Mouse (Mus musculus) induced T-regulatory cell, adult 2 months (primary cell): ENCODE data around the gene Cnn2.
A peak's percentile ranks its signal among the peaks of the same experiment; 100 is the strongest.

Experiments used
- DNase-seq: peaks from one replicate; pipeline ENCODE4 v3.0.0-alpha.2; 2012; ENCODE audit warnings: low read depth

Cnn2 gene

DNA sequence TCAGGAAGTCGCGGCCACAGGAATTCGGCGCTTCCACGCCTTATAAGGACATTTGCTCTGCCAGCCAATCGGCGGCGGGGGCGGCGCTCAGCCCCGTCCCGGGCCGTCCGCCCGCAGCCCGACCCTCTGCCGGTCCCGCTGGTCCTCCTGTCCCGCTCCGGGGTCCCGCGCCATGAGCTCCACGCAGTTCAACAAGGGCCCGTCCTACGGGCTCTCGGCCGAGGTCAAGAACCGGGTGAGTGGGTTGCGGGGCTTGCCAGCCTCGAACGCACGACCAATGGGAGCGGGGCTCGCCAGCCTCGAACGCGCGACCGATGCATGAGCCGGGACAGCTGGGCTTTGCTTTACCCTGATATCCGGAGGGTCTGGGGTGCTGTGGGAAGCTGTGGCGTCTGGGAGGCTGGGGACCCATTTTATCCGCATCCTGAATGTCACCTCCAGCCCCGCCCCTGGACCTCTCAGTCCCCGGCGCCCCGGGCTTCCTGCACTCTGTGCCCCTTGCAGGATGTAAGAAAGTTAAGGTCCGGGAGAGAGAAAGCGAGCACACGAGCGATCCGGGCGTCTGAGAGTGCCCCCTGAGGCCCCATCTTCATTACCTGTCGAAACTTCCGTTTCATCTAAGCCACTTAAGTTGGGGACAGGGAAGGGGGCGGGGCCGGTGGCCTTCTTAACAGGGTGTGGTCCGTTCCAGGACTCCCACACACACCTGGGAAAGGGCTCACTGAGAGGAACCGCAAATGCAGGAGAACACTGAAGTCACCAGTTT, at the start of gene Cnn2:
Cnn2 (plus strand) TSS at position 79 of the 766 bp plus-strand sequence.
- DNase-seq, result peak; percentile 81

DNA sequence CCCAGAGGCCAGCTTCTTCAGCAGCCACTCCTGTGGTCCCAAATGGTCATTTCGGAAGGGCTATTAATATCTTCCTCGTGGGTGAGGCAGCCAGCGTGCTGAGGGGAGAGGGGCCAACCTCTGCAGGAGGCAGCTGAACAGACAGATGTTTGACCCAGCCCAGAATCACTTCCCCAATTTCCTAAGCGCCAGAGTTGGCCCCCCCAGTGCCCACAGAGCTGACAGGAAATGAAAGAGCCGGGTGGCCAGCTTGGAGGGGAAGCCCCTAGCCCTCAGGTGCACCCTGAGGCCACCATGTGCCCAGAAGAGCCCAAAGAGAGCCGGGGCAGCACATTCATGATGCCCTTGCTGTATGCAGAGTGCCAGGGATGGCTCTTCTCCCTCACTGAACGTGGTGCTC, 47.6 kb upstream of the Cnn2 start:
- no peak for DNase-seq

DNA sequence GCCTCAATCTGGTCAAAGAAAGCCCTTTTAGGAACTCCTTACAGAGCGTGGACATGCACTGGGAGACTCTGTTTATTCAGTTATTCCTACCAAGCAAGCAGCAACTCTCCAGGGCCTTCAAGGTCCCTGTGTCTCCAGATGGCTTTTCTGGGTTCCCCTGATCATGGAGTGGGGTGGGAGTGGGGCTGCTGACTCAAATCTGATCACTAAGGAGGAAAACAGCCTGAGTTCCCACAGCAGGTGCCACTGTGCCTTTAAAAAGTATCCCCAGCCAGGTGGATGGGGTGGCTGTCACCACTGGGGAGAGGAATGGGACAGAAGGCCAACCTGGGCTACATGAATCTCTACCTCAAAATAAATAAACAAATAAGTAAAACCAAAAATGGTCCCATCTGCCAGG, 45.4 kb upstream of the Cnn2 start:
- DNase-seq, result no peak

DNA sequence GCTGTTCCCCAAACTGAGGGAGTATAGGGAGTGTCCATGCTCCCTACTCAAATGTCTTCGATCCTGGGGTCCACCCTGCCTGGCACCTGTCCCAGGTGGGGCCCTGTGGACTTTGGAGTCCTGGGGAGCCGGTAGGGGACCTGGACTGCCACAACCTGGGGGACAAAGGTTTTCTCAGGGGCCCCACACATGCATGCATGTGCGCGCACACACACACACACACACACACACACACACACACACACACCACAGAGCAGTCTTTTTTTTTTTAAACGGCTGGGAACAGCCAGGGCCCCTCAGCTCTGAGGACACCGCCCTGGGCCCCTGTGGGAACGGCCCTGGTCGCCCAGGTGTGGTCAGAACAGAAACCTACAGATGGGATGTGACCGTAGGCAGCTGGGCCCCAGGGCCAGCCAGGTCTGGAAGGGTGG, 44.9 kb upstream of the Cnn2 start:
- no peak for DNase-seq

- DNase-seq, result no peak
These were observed 42.7 kb upstream of the Cnn2 start for GRCm38 (mm10) chr10:79945507-79946234.

DNA sequence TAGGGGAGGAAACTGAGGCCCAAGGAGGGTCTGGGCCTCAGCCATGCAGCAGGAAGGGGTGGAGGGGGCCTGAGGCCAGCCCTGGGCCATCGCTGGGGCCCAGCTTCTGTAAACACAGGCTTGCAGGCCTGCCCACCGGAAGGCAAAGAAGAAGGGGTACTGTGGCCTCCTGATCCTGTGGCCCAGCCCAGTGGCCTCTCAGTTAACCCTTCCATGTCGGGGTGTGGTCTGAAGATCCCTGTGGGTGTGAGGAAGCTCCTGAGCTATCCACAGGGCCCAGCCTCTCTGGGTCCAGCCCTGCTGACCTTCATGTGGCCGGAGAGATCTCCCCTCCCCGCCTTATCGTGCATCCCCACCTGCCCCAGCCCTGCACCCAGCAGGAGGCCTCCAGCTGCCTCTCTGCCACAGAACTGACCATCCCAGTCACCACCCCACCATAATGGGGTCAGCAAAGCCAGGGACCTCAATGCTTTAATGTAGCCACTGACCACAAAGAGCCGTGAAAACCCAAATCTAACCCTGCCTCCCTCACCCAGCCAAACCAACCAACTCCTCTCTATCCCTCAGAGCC, 41.5 kb upstream of the Cnn2 start:
- no peak for DNase-seq

DNA sequence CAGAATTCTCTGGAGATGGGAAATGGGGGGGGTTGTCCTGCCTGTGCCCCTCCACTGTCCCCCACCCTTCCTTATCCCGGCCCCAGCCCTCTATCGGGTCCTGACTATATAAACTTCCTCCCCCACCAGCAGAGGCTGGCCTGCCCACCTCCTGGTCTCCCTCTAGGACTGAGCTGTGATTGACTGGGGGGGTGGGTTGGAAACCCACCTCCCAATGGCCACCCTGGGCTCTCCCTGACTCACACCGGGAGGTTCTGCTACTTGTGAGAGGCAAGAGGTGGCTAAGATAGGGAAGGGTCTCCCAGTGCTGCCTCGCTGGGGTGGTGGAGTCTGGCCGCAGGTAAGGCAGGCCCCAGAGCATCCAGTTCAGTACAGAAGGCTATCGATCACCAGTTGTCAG, 40.9 kb upstream of the Cnn2 start:
- DNase-seq, result no peak

DNA sequence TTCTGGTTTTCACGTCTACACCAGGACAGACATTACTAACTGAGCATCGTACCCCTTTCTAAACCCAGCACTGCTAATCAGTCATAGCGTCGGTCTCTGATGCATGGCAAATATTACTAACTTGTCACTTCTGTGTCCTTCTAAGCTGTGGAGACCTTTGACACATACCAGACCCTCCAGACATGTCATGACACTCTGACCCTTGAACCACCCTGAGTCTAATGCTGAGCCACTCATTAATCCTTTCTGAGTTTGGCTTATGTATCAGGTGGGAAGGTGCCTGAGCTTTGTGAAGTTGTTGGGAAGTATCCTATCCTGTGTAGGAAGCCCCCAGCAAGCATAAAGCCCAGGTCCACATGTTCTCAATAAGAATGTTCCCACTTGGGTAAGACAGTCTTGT, 38.5 kb upstream of the Cnn2 start:
- DNase-seq, result no peak

- no peak for DNase-seq
These were observed 37.7 kb upstream of the Cnn2 start for GRCm38 (mm10) chr10:79950661-79951060.

GRCm38 (mm10) chr10:79953946-79954345, 34.4 kb upstream of the Cnn2 start:
- peak; percentile 57 for DNase-seq

DNA sequence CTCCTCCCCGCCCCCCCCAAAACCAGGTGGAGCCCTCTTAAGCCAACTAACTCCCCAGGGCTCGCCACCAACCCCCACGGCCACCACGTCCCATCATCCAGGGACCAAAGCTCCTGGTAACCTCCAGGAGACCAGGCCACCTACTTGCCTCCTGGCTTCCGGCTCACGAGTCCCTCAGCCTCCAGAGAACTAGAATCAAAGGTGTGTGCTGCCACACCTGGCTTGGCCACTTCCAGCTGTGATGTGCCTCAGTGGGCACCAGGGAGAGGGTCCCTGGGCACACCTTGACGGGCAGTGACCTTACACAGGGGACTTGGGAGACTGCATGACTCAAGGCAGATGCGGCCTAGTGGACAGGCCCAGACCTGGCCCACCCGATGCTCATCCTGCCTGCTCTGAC, 32.7 kb upstream of the Cnn2 start:
- no peak for DNase-seq

DNA sequence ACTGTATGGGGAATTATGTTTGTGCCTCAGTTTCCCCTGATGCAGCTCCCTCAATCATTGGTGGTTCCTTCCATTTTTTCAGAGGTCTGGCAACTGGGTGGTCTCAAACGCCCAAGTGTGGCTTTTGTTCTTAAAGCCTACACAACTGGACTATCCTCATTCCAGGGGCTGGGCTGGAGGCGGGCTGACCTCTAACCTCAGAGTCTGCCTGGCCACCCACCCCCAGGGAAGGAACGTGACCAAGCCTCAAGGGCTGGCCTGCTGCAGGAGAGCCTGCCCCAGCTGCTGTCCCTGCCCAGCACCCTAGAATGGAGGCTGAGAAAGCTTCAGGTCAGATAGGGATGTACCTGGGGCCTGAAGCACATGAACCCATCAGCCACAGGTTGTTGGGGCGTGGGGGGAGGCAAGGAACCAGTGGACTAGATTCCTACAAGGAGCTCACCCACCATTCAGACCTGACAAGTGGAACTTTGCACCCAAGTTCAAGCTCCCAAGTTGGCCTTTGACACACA, 31.7 kb upstream of the Cnn2 start:
- DNase-seq, result no peak

- peak; percentile 88 for DNase-seq
These were observed 30.1 kb upstream of the Cnn2 start for GRCm38 (mm10) chr10:79958140-79958816.

DNA sequence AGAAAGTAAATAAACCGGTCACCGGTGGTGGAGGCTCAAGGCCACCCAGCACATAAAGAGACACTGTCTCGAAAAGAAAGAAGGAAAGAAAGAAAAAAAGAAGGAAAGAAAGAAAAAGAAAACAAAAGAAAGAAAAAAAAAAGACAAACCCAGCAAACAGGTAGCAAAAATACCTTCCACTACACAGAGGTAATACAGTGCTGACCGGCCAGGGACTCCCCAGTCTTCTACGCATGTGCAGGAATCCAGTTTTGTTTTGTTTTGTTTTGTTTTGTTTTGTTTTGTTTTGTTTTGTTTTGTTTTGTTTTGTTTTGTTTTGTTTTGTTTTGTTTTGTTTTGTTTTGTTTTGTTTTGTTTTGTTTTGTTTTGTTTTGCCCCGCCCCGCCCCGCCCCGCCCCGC, 29.0 kb upstream of the Cnn2 start:
- peak; percentile 83 for DNase-seq

DNA sequence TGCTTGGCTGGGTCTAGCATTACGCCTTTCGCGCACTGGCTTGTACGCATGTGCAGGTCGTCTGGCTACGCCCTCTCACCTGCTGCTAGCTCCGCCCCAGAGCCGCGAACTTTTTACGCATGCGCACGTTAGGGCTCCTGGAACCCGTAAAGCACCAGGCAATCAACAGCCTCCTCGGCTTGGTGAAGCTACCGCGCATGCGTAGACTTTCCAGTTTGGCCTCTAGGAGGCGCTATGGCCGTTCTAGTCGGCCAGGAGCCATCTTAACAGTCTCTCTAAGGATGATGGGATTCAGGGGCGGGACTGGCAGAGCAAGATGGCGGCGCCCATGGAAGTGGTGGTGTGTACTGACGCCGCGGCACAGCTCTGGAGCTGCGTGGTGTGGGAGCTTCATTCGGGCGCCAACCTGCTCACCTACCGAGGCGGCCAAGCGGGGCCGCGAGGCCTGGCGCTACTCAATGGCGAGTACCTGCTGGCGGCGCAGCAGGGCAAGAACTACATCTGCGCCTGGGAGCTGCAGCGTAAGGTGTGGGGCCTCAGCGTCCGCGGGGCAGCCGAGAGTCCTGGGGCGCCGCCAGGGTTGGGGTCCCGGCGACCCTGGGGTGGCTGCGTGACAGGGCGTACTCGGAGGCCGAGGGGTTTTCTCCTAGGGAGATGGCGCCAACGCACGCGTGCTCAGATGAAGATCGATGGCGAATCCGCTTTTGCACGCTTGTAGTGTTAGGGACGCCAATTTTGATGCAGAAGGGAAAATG, 28.4 kb upstream of the Cnn2 start, which contains the start of gene Wdr18:
Wdr18 (plus strand) TSS at position 306 of the 755 bp plus-strand sequence.
- DNase-seq, result peak; percentile 100

GRCm38 (mm10) chr10:79960671-79961294, 27.6 kb upstream of the Cnn2 start:
- no peak for DNase-seq

GRCm38 (mm10) chr10:79964727-79965126, 23.7 kb upstream of the Cnn2 start:
- DNase-seq, result no peak

GRCm38 (mm10) chr10:79965325-79965724, 23.1 kb upstream of the Cnn2 start:
- DNase-seq, result no peak

DNA sequence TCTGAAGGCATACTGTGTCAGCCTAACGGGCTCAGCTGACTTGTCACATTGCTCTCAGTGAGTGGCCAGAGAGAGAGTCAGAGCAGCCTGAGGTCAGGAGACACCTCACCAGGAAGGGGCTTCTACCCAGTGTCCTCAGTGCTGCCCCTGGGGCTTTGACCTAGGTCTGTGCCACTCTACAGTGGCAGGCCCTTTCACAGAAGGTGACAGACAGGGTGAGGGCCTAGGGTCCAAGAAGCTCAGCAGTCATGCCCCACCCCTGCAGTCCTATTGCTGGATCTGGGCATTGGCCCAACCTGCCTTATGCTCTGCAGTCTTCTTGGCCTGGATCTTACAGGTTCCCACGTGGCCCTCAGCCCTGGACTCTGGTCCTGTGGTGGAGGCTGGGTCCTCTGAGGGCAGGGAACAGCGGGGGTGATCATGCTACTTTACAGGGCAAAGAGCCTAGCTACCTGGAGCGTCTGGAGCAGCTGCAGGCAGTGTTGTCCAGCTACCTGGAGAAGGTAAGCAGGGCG, 21.4 kb upstream of the Cnn2 start:
- no peak for DNase-seq

GRCm38 (mm10) chr10:79968181-79968580, 20.2 kb upstream of the Cnn2 start:
- DNase-seq, result no peak

DNA sequence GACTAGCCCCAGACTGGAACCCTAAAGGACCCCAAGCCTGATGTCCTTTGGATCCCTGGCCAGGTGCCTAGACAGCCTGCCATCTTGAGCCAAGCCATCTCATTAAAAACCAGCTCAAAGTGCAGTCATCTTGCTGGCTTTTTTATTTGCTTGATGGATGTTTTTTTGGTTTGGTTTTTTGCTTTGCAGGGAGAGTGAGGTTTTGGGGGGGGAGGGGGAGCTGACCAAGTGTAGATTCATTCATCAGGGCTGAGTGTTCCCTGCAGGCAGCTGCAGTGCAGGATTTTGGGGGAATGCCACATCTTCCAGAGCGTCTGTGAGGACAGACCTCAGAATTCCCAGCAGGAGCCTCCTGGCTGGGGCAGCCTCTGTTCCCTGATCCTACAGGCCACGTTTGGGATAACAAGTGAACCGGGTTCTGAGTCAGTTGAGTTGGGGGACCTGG, 19.2 kb upstream of the Cnn2 start:
- DNase-seq, result no peak
